Mouse (Mus musculus) kidney, postnatal 0 days (tissue): ENCODE measurements around the gene Lexm. TPM values are rescaled to one million over a fixed set of nuclear protein-coding genes. Genes with fewer than 3 reads are reported as not detected.

Experiments used
- ATAC-seq: fragments of 200-750 bp; cut with Nextera tagmentation; replicated peaks from 2 replicates; pipeline ENCODE4 v1.8.0; 2017; ENCODE audit warnings: low read depth, moderate number of reproducible peaks, moderate TSS enrichment, moderate library complexity; ENCODE audit not compliant: low FRiP score
- DNase-seq: peaks from one replicate; pipeline ENCODE4 v3.0.0-alpha.2; 2016; ENCODE audit warnings: low spot score
- H3K27ac ChIP-seq: fragments of 300-500 bp; sonication (generic); 2 replicates; pipeline ENCODE4 v1.5.1; 2014; ENCODE audit warnings: mild to moderate bottlenecking
- H3K27me3 ChIP-seq: fragments of 300-500 bp; sonication (generic); 2 replicates; pipeline ENCODE4 v1.6.1; 2014; ENCODE audit warnings: low read length, mixed read lengths; ENCODE audit not compliant: insufficient read depth
- H3K36me3 ChIP-seq: fragments of 300-500 bp; sonication (generic); 2 replicates; pipeline ENCODE4 v1.6.1; 2014; ENCODE audit warnings: low read length, mixed read lengths; ENCODE audit not compliant: insufficient read depth
- H3K4me1 ChIP-seq: fragments of 300-500 bp; sonication (generic); replicated peaks from 2 replicates; pipeline ENCODE4 v1.6.1; 2014; ENCODE audit warnings: antibody characterized with exemption, low read length, mixed read lengths; ENCODE audit not compliant: insufficient read depth
- H3K4me2 ChIP-seq: fragments of 300-500 bp; sonication (generic); 2 replicates; pipeline ENCODE4 v1.6.1; 2014; ENCODE audit warnings: mild to moderate bottlenecking, low read length, moderate library complexity, mixed read lengths
- H3K4me3 ChIP-seq: fragments of 300-500 bp; sonication (generic); replicated peaks from 2 replicates; pipeline ENCODE4 v1.5.1; 2014; ENCODE audit warnings: low read depth, low read length
- H3K9ac ChIP-seq: fragments of 300-500 bp; sonication (generic); 2 replicates; pipeline ENCODE4 v1.6.1; 2014; ENCODE audit warnings: low read depth, low read length
- H3K9me3 ChIP-seq: fragments of 300-500 bp; sonication (generic); replicated peaks from 2 replicates; pipeline ENCODE4 v1.6.1; 2016; ENCODE audit warnings: low read length, inconsistent platforms, mixed read lengths
- CTCF ChIP-seq: IDR thresholded peaks from 2 replicates; pipeline ENCODE4 v1.5.1; 2016; ENCODE audit warnings: antibody characterized with exemption, low read depth, mild to moderate bottlenecking, moderate library complexity
- WGBS: fragments of 180-500 bp; shearing (Covaris S2); extraction: QIAGEN DNeasy Blood & Tissue Kit; methylation state at CpG from one replicate; pipeline ENCODE4 v1.1.7; 2014; 5-methylcytosine and 5-hydroxymethylcytosine counted together
- polyA plus RNA-seq: library from polyadenylated mRNA; unstranded; fragments of >200 nt; fragmentation: Nextera tagmentation; extraction: Ambion mirVana; gene quantifications from 2 replicates; pipeline ENCODE4 v1.2.1, GENCODE M21; 2015

Gene Lexm
- polyA plus RNA-seq, 1 experiment from 2014 or later, result not detected

GRCm38 (mm10) chr4:106607905-106608304 is 9.1 kb downstream of the Lexm start:
- WGBS, result 74% methylated on average over 1 of the region's 1 CpGs
- TF ChIP-seq CTCF, result no peak
- Histone ChIP-seq H3K4me3 (no peak overlapping the region), H3K27ac (no peak overlapping the region), H3K36me3 (no peaks in the 10 kb centered on the region), H3K9me3 (no peaks in the 10 kb centered on the region), H3K4me1 (no peaks in the 10 kb centered on the region), H3K27me3 (no peaks in the 10 kb centered on the region), H3K9ac (no peak overlapping the region), H3K4me2 (no peak overlapping the region)
- ATAC-seq (no peak), DNase-seq (no peak)

GRCm38 (mm10) chr4:106606639-106607554 is 10.1 kb downstream of the Lexm start:
- no peak overlapping the region for H3K27ac ChIP-seq
- H3K36me3 ChIP-seq, result no peaks in the 10 kb centered on the region
- H3K9me3 ChIP-seq, result no peaks in the 10 kb centered on the region
- H3K27me3 ChIP-seq, result no peaks in the 10 kb centered on the region
- TF ChIP-seq CTCF, result no peak; the same call in 1 of the 2 replicates
- no peaks in the 10 kb centered on the region for H3K4me1 ChIP-seq
- ATAC-seq (peak; percentile 79; the same call in 1 of the 2 replicates), DNase-seq (peak; percentile 56)
- H3K9ac ChIP-seq, result no peak overlapping the region
- H3K4me2 ChIP-seq, result no peak overlapping the region
- 38% methylated on average over 18 of the region's 18 CpGs for WGBS
- no peak overlapping the region for H3K4me3 ChIP-seq

GRCm38 (mm10) chr4:106600770-106601169 is 16.3 kb downstream of the Lexm start:
- DNase-seq (peak; percentile 22), ATAC-seq (peak; percentile 72)
- WGBS, result 61% methylated on average over 4 of the region's 4 CpGs
- no peak overlapping the region for H3K4me3 ChIP-seq
- H3K4me1 ChIP-seq, result no peaks in the 10 kb centered on the region
- H3K9ac ChIP-seq, result no peak overlapping the region
- H3K36me3 ChIP-seq, result no peaks in the 10 kb centered on the region
- TF ChIP-seq CTCF, result no peak
- no peaks in the 10 kb centered on the region for H3K9me3 ChIP-seq
- no peak overlapping the region for H3K4me2 ChIP-seq
- H3K27me3 ChIP-seq, result no peaks in the 10 kb centered on the region
- no peak overlapping the region for H3K27ac ChIP-seq

GRCm38 (mm10) chr4:106599415-106599814 is 17.6 kb downstream of the Lexm start:
- H3K9ac ChIP-seq, result no peak overlapping the region
- H3K4me1 ChIP-seq, result no peaks in the 10 kb centered on the region
- no peak overlapping the region for H3K27ac ChIP-seq
- DNase-seq, result no peak
- H3K4me2 ChIP-seq, result no peak overlapping the region
- TF ChIP-seq CTCF, result peak; percentile 32
- no peak for ATAC-seq
- no peaks in the 10 kb centered on the region for H3K36me3 ChIP-seq
- no peaks in the 10 kb centered on the region for H3K9me3 ChIP-seq
- no peaks in the 10 kb centered on the region for H3K27me3 ChIP-seq
- WGBS, result 50% methylated on average over 1 of the region's 1 CpGs
- no peak overlapping the region for H3K4me3 ChIP-seq

- H3K4me2 ChIP-seq, result no peak overlapping the region
- no peaks in the 10 kb centered on the region for H3K9me3 ChIP-seq
- no peaks in the 10 kb centered on the region for H3K4me1 ChIP-seq
- H3K4me3 ChIP-seq, result no peak overlapping the region
- H3K27me3 ChIP-seq, result no peaks in the 10 kb centered on the region
- H3K9ac ChIP-seq, result no peak overlapping the region
- TF ChIP-seq CTCF, result no peak
- no peak overlapping the region for H3K27ac ChIP-seq
- DNase-seq (no peak), ATAC-seq (no peak)
- no peaks in the 10 kb centered on the region for H3K36me3 ChIP-seq
- 81% methylated on average over 4 of the region's 4 CpGs for WGBS
These were observed 19.3 kb downstream of the Lexm start for GRCm38 (mm10) chr4:106597741-106598140.

- DNase-seq (no peak), ATAC-seq (no peak)
- H3K4me3 ChIP-seq, result no peak overlapping the region
- no peaks in the 10 kb centered on the region for H3K36me3 ChIP-seq
- no peak overlapping the region for H3K4me2 ChIP-seq
- H3K9ac ChIP-seq, result no peak overlapping the region
- no peak for TF ChIP-seq CTCF
- no peaks in the 10 kb centered on the region for H3K4me1 ChIP-seq
- WGBS, result 85% methylated on average over 9 of the region's 9 CpGs
- H3K27ac ChIP-seq, result no peak overlapping the region
- H3K27me3 ChIP-seq, result no peaks in the 10 kb centered on the region
- H3K9me3 ChIP-seq, result no peaks in the 10 kb centered on the region
These were observed 20.0 kb downstream of the Lexm start for GRCm38 (mm10) chr4:106597055-106597454.
